Mouse (Mus musculus) midbrain, embryonic 10.5 days (tissue): Measurements from ENCODE around the gene Cbr3. TPM values are rescaled to one million over a fixed set of nuclear protein-coding genes. Genes with fewer than 3 reads are reported as not detected.

Experiments
- polyA plus RNA-seq: library from polyadenylated mRNA; unstranded; fragments of >200 nt; fragmentation: Nextera tagmentation; extraction: Ambion mirVana; gene quantifications from 2 replicates; pipeline ENCODE4 v1.2.1, GENCODE M21; 2016

Cbr3 gene
- polyA plus RNA-seq, 1 experiment from 2014 or later: 1.9 TPM

Other genes with a start within 250 kb of the Cbr3 start
- gene Setd4, start 79.2 kb upstream of the Cbr3 start, polyA plus RNA-seq: 13.0 and 14.5 TPM in 2 replicates
- 82.1 and 84.6 TPM in 2 replicates for gene Cbr1, start 77.4 kb upstream of the Cbr3 start, polyA plus RNA-seq
- gene Gm5678, start 55.1 kb upstream of the Cbr3 start, polyA plus RNA-seq: not detected in 2 replicates
- gene Dop1b, start 28.7 kb downstream of the Cbr3 start, polyA plus RNA-seq: 8.9 and 12.9 TPM in 2 replicates
- 29.5 and 31.6 TPM in 2 replicates for gene Morc3, start 148.9 kb downstream of the Cbr3 start, polyA plus RNA-seq
- gene Chaf1b, start 200.7 kb downstream of the Cbr3 start, polyA plus RNA-seq: 119 and 136 TPM in 2 replicates